Mouse (Mus musculus) heart, adult 18-20 months (tissue): ENCODE data around the gene Pxk. TPM values are rescaled to one million over a fixed set of nuclear protein-coding genes. Genes with fewer than 3 reads are reported as not detected.

Experiments used
- DNase-seq, 2 experiments: peaks; one replicate each; pipeline ENCODE4 v3.0.0; 2021 to 2022; ENCODE audit warnings: mixed read lengths in 1 of 2
- total RNA-seq, 2 experiments: library from RNA; stranded (reverse); gene quantifications; 2 replicates each; pipeline ENCODE4 v1.2.3; 2021

Pxk gene
- total RNA-seq, 2 experiments from 2014 or later = 22.0 to 25.2 TPM

- DNase-seq = peak in 1 of 2 experiments; percentile 30
Observed at GRCm38 (mm10) chr14:8145594-8146558, 47.9 kb downstream of the Pxk start.

GRCm38 (mm10) chr14:8146611-8147223 is 48.7 kb downstream of the Pxk start:
- DNase-seq = no peak

GRCm38 (mm10) chr14:8148842-8149241 is 50.8 kb downstream of the Pxk start:
- DNase-seq = no peak

- DNase-seq = no peak
Observed at GRCm38 (mm10) chr14:8151757-8152156, 53.7 kb downstream of the Pxk start.

- DNase-seq = no peak
Observed at GRCm38 (mm10) chr14:8154072-8154471, 56.1 kb downstream of the Pxk start.

- no peak for DNase-seq
Observed at GRCm38 (mm10) chr14:8156947-8157346, 58.9 kb downstream of the Pxk start.

GRCm38 (mm10) chr14:8158721-8159120 is 60.7 kb downstream of the Pxk start:
- no peak for DNase-seq

- DNase-seq = no peak
Observed at GRCm38 (mm10) chr14:8159141-8159540, 61.1 kb downstream of the Pxk start.

- peak; percentile 11 to 48 for DNase-seq
Observed at GRCm38 (mm10) chr14:8161777-8162176, 63.8 kb downstream of the Pxk start.

GRCm38 (mm10) chr14:8164463-8164862 is 66.5 kb downstream of the Pxk start:
- DNase-seq = no peak

GRCm38 (mm10) chr14:8172507-8173410 is 74.7 kb downstream of the Pxk start, which contains the start of gene Pdhb:
TSS of gene Pdhb (minus strand) at chr14:8173025.
- peak; percentile 99 to 100 for DNase-seq

- peak in 1 of 2 experiments; percentile 29 for DNase-seq
Observed at GRCm38 (mm10) chr14:8173542-8174250, 75.7 kb downstream of the Pxk start.

GRCm38 (mm10) chr14:8174634-8175033 is 76.6 kb downstream of the Pxk start:
- peak; percentile 23 to 32 for DNase-seq

GRCm38 (mm10) chr14:8176251-8176650 is 78.2 kb downstream of the Pxk start:
- no peak for DNase-seq

GRCm38 (mm10) chr14:8180371-8181035 is 82.5 kb downstream of the Pxk start:
- no peak for DNase-seq

GRCm38 (mm10) chr14:8183330-8183729 is 85.3 kb downstream of the Pxk start:
- DNase-seq = no peak

GRCm38 (mm10) chr14:8186278-8187045 is 88.5 kb downstream of the Pxk start:
- no peak for DNase-seq

- no peak for DNase-seq
Observed at GRCm38 (mm10) chr14:8190556-8190955, 92.5 kb downstream of the Pxk start.

GRCm38 (mm10) chr14:8191331-8191965 is 93.4 kb downstream of the Pxk start:
- no peak for DNase-seq

- no peak for DNase-seq
Observed at GRCm38 (mm10) chr14:8192727-8193126, 94.7 kb downstream of the Pxk start.
